Mouse (Mus musculus) layer of hippocampus, postnatal 14 days (tissue): ENCODE data around the gene Cltc. TPM values are rescaled to one million over a fixed set of nuclear protein-coding genes. Genes with fewer than 3 reads are reported as not detected.
A peak's percentile ranks its signal among the peaks of the same experiment; 100 is the strongest.
"Not testable (repeated sequence)": the region's sequence is repeated elsewhere in the genome, so short reads cannot be mapped to it uniquely, and the experiment has no call there.

Source experiments
- DNase-seq, 2 experiments: peaks; one replicate each; pipeline ENCODE4 v3.0.0; 2021 to 2022; ENCODE audit warnings: low spot score in 2 of 2, mixed read lengths in 1 of 2
- long read RNA-seq, 2 experiments: library from polyadenylated mRNA; stranded (forward); transcript quantifications; one replicate each; pipeline ENCODE4 v2.0.0; 2021
- total RNA-seq, 2 experiments: library from RNA; stranded (reverse); gene quantifications; 2 replicates each; pipeline ENCODE4 v1.2.3; 2021

Cltc gene
- 100 to 1,000 TPM; 481 to 511 TPM for total RNA-seq
- long read RNA-seq, experiment 1, full-length matches to known transcripts: 58 of 103 reads
- long read RNA-seq, experiment 1, partial matches to known transcripts: 26 of 103 reads
- long read RNA-seq, experiment 1, other reads (novel, unspliced or antisense): 19 of 103 reads
- long read RNA-seq, experiment 2, full-length matches to known transcripts: 57 of 104 reads
- long read RNA-seq, experiment 2, partial matches to known transcripts: 35 of 104 reads
- long read RNA-seq, experiment 2, other reads (novel, unspliced or antisense): 12 of 104 reads

DNA sequence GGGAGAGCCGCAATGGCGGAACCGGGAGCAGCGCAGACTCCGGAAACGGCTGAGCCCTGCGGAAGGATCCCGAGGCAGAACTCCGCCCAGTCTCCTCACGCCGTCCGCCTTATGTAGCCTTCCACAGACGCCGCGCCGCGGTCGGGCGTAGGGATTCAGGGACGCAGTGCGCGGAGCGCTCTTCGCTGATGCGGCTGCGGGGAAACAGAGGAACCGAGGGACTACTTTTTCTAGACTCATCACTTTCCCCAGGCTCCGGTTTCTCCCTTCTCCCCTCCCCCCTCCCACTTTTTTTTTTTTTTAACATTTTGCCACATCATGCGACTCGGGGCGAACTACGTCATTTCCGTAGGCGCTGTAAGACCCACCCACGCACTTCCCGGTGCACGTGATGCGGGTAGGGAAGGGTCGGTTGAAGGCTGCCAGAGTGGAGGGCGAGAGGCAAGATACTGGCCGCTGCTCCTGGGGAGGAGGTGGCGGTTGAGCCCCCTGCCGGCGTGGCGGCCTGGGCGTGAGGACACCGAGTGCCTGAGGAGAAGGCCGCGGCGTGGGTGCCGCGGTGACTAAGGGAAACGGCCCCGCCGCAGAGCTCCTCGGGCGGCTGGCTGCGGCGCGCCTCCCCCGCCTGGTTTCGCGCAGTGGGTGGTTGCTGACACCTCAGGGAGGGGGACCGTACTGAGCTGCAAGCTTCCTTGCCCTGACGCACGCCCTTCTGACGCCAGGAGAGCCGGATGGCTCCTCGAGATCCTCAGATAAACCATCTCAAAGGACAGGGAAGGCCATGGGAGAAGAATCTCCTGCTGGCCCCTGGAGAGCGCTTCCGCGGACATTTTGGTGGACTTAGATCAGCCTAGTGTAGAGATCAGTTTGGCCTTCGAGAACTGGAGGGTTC is at the start of gene Cltc:
Gene Cltc (minus strand): TSS at position 86 of the 892 bp plus-strand sequence.
- DNase-seq: peak; percentile 98 to 99

DNA sequence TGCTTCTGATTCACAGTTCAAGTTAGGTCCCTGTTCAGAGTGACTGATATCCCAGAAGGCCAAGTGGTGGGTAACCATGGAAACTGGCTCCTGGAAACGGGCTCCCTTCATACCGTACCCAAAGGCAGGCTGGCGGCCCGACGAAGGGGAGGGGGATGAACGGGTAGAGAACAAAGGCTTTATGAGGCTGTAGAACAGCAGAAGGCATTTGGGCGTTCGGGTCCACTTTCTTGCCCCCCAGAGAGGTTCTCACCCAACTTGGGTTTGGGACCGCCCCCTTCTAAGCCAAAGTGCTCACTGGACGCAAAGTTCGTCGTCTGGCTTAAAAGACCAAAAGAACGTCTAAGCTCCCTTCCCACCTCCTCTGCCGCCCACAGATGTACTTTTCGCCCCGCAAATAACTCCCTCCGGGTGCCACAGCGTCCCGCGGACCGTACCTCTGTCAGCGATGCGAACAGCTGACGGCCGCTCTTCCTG is 49.7 kb upstream of the Cltc start:
- DNase-seq: peak in 1 of 2 experiments; percentile 81

- DNase-seq: no peak
Measured at GRCm38 (mm10) chr11:86794161-86794560, 36.8 kb upstream of the Cltc start.

- not testable (repeated sequence) for DNase-seq
Measured at GRCm38 (mm10) chr11:86787436-86787835, 30.1 kb upstream of the Cltc start.

DNA sequence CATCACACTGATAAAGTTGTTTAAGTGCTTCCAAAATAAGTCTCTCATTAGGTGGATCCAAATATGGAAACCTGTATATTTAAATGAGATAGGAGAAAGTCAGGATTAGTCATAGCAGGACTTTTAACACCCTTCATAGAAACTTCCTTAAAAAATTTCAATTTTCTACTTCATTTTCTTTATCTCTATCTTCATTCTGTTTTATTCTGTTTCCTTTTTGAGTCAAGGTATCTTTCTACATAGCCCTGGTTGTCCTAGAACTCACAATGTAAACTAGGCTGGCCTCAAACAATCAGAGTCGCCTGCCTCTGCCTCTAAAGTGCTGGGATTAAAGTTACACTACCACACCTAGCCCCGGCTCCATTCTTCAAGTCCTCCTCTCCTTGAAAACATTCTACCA is 28.4 kb upstream of the Cltc start:
- DNase-seq: no peak

DNA sequence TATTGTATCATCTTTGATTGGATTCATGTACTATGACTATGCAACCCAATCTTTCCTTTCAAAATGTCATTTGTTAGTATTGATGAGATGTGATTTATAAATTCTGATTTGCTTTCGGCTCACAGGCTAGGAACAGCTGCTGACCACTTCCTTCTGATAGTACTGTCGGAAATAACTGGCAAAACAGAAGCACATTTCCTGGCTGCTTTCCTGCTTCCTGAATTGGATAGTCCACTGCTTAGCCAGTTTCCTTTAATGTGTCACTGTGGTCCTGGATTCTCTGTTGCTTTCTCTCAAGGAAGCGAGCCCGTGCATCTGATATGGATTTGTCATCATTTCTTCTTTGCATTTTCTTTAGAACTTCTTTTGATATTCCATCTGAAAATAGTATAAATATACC is 12.5 kb upstream of the Cltc start:
- DNase-seq: no peak

GRCm38 (mm10) chr11:86764501-86764900 is 7.1 kb upstream of the Cltc start:
- DNase-seq: no peak

- DNase-seq: not testable (repeated sequence)
Measured at GRCm38 (mm10) chr11:86763127-86763526, 5.8 kb upstream of the Cltc start.

- DNase-seq: no peak
Measured at GRCm38 (mm10) chr11:86760357-86760756, 3.0 kb upstream of the Cltc start.

DNA sequence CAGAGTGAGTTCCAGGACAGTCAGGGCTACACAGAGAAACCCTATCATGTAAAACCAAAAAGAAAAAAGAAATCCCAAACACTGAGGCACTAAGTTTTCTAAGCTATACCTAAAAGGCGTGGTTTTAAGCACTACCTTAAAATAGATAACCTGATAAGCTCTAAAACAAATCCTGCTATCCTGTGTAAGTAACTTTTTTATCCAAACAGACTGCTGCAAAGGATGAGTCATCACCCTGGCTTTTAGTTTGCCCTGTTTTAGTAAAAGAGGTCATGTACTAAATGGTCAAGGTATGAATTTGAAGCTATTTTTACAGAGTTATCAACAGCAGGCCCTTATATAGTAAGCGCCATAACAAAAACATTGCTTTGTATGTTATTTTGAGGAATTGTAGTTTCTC is 2.5 kb upstream of the Cltc start:
- DNase-seq: no peak

DNA sequence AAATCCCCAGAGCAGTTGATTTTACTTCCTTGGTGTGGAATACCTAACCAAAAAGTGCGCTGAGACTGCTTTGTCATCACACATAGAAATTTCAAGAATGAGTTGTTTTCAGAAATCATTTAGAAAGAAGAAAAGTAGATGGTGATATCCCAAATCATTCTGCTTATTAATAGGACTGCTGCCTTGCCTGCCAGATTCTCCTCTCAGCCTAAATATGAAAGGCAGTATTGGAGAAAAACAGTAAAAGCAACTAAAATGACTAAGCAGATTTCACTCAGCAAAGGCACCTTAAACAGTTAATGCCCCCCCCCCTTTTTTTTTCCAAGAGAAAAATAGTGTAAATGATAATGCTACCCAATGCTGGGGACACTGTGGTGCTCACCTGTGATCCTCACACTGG is 1.9 kb upstream of the Cltc start:
- DNase-seq: no peak

DNA sequence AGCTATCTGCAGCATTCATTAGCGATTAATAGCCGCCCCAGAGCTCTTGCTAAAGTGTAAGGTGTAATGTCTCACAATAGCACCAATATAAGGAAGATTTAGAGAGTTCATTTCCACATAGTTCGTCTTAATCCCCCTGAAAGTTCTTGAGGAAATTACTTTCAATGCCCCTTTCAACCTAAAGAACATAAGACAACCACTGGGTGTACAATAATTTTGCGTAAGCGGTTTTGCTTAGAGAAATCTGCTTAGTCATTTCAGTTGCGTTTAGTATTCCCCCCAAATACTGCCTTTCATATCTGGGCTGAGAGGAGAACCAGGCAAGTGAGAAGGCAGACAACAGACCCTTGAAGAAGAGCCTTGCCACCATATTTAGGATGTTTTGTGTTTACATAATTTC is 1.2 kb upstream of the Cltc start:
- no peak for DNase-seq

- no peak for DNase-seq
Measured at GRCm38 (mm10) chr11:86757142-86757479, 254 bp downstream of the Cltc start.

DNA sequence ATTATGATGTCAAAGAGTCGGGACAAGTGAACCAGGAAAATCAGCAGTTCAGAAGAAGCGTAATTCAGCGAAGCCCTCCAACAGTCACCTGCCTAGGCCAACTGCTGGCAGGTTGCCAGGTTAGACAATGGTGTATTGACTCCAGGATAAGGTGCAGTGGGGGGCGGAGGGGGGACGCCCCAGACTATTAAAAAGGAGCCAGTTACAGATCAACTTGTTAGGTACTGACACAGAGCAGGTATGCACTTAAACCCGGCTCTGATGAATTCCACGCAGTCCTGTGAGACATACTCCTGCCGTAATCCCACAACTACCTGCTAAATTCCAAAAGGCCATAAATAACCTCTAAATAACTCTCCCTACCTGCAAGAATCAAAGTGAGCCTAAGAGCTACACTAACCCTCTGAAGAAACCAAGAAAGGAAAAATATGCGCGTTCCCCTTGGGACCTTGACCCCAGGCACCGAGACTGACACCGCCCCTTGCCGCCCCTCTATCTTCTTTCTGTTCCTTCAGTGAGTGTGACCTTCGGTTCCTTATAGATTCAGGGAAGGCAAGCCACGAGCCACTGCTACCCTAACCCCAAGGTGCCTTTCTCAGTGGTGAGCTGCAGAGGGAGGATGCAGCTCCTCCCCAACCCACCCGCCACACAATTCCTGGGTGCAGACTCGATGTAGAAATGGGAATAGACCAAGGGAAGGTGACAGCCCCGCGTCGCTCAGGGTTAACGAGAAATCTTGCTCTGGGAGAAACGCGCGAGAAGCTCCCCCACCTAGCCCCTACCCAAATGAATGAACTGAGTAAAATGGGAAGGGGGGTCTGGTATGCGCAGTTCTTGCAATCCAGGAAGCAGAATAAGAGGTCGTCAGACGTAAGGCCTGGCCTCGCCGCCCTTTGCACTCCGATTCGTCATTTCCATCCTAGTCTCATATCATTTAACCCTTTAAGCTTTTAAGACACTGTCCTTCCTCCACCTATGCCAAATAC is 916 bp downstream of the Cltc start:
- DNase-seq: peak; percentile 4 to 43

- no peak for DNase-seq
Measured at GRCm38 (mm10) chr11:86752404-86752803, 5.0 kb downstream of the Cltc start.

DNA sequence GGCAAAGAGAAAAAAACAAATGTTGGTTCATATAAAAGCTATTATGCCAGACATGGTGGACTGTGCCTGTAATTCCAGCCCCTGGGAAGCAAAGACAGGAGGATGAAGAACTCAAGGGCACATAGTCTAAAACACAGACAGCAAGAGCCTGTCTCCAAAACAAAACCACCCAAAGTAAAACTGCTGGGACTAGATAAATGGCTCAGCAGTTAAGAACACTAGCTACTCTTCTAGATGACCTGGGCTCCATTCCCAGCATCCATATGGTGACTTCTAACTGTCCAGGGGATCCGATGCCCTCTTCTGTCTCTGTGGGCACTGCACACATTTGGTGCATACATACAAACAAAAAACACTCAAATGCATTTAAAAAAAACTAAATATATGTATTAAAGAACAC is 6.4 kb downstream of the Cltc start:
- no peak for DNase-seq

GRCm38 (mm10) chr11:86749776-86750423 is 7.5 kb downstream of the Cltc start:
- no peak for DNase-seq

- no peak for DNase-seq
Measured at GRCm38 (mm10) chr11:86745634-86746404, 11.5 kb downstream of the Cltc start.

DNA sequence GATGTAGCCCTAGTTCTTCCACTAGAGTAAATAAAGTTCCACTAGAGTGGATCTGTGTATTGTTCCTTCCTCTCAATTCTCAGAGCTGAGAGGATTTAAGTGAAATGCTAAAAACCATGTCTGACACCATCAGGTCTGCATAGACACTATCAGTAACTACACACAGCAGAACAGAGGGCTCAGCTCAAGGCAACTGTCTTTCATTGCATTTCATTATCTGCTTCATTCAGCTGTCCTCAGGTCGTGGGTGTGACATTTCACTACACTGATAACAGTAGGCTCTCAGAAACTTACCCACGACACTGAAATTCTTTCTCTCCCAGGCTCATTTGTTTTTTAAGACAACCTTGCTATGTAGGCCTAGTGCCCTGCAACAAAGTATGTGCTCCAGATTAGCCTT is 14.8 kb downstream of the Cltc start:
- no peak for DNase-seq

DNA sequence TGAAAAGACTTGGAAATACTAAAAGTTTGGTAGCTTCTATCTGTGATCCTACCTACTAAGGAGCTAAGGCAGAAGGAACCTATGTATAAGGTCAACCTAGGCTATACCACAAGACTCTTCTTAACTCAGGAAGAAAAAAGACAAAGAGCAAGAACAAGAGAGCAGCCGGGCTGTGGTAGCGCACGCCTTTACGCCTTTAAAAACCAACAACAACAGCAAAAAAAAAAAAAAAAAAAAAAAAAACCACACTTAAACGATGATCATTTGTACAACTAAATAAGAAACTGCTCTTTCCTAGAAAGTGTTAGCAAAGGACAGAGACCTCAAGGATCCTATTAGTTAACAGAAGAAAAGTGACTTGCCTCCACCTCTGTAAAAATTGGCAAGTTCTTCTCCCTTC is 15.9 kb downstream of the Cltc start:
- no peak for DNase-seq
